Mouse (Mus musculus) bone marrow, adult 2 months (tissue): ENCODE measurements around the gene Junb. TPM values are rescaled to one million over a fixed set of nuclear protein-coding genes. Genes with fewer than 3 reads are reported as not detected.
A peak's percentile ranks its signal among the peaks of the same experiment; 100 is the strongest.

Source experiments
- H3K27ac ChIP-seq: fragments of 200-500 bp; 2 replicates; pipeline ENCODE4 v1.5.1; 2012; ENCODE audit warnings: low read depth, mild to moderate bottlenecking, control low read depth, inconsistent platforms, low read length; ENCODE audit not compliant: control insufficient read depth, poor library complexity, insufficient read depth
- H3K4me1 ChIP-seq: fragments of 200-500 bp; 2 replicates; pipeline ENCODE4 v1.6.1; 2011; ENCODE audit warnings: low read length; ENCODE audit not compliant: control insufficient read depth, insufficient read depth
- H3K4me3 ChIP-seq: fragments of 200-500 bp; replicated peaks from 2 replicates; pipeline ENCODE3; 2011; ENCODE audit warnings: mild to moderate bottlenecking, low read depth, low read length, control low read depth; ENCODE audit not compliant: control insufficient read depth
- CTCF ChIP-seq: fragments of 200-500 bp; IDR thresholded peaks from 2 replicates; pipeline ENCODE4 v1.5.1; 2011; ENCODE audit warnings: low read length, control low read depth; ENCODE audit not compliant: control insufficient read depth, insufficient read depth
- POLR2A ChIP-seq: fragments of 200-500 bp; IDR thresholded peaks from 2 replicates; pipeline ENCODE4 v1.6.1; 2011; ENCODE audit warnings: low read depth, mild to moderate bottlenecking, control low read depth, low read length, borderline replicate concordance; ENCODE audit not compliant: control insufficient read depth
- WGBS: fragments of 180-500 bp; shearing (Covaris S2); methylation state at CpG from one replicate; pipeline ENCODE4 v1.1.7; 2018; 5-methylcytosine and 5-hydroxymethylcytosine counted together
- polyA plus RNA-seq: library from polyadenylated mRNA; stranded (reverse); fragments of >200 nt; gene quantifications from 2 replicates; pipeline ENCODE4 v1.2.4, GENCODE M21; 2011; ENCODE audit warnings: low replicate concordance; ENCODE audit not compliant: missing spikeins, insufficient read depth, insufficient read length

Gene Junb
- polyA plus RNA-seq, 1 experiment = 18.4 TPM

DNA sequence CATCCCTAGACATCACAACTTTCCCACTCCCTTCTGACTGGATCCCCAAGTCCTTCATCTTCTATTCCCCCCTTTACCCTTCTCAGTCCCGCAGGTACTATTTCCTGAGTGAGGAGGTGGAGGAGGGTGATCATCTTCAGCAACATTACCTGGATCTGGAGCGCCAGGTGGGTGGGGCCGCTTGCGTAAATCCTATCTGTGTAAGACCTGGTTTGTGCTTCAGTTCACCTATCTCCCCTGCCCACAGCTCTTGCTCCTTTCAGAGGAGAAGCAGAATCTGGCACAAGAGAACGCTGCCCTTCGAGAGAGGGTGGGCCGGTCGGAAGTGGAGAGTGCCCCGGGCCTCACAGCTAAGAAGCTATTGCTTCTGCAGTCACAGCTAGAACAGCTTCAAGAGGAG lies 15.9 kb upstream of the Junb start:
- Histone ChIP-seq H3K4me3 (no peak overlapping the region), H3K4me1 (peaks cover 4% of the 10 kb centered on the region), H3K27ac (no peak overlapping the region)
- no peak for TF ChIP-seq CTCF
- no peak for TF ChIP-seq POLR2A
- WGBS = 91% methylated on average over 9 of the region's 9 CpGs

- peak; percentile 5; the same call in 1 of the 2 replicates for TF ChIP-seq POLR2A
- no peak for TF ChIP-seq CTCF
- Histone ChIP-seq H3K4me3 (peak overlapping the region; percentile 61), H3K27ac (peak overlapping the region; percentile 5; the same call in 1 of the 2 replicates), H3K4me1 (peaks cover 4% of the 10 kb centered on the region)
- 4% methylated on average over 15 of the region's 15 CpGs for WGBS
Measured at GRCm38 (mm10) chr8:84990836-84991235, 12.3 kb upstream of the Junb start.

- peaks cover 4% of the 10 kb centered on the region for H3K4me1 ChIP-seq
- peak within 1 kb of the TSS; percentile 46 for H3K27ac ChIP-seq
- peak within 1 kb of the TSS; percentile 61 for H3K4me3 ChIP-seq
- TF ChIP-seq CTCF = peak; percentile 99
- TF ChIP-seq POLR2A = peak; percentile 61; the same call in 1 of the 2 replicates
- under 1% methylated on average over 28 of the region's 28 CpGs for WGBS
Measured at GRCm38 (mm10) chr8:84990349-84990748, 11.8 kb upstream of the Junb start, which contains the start of gene Hook2. Gene Hook2 (plus strand): TSS chr8:84990603.

- under 1% methylated on average over 15 of the region's 15 CpGs for WGBS
- peak overlapping the region; percentile 46; the same call in 1 of the 2 replicates for H3K27ac ChIP-seq
- peak overlapping the region; percentile 25 for H3K4me3 ChIP-seq
- TF ChIP-seq POLR2A (peak; percentile 26; the same call in 1 of the 2 replicates), CTCF (peak; percentile 93)
- H3K4me1 ChIP-seq = peaks cover 4% of the 10 kb centered on the region
Measured at GRCm38 (mm10) chr8:84989810-84990209, 11.3 kb upstream of the Junb start.

DNA sequence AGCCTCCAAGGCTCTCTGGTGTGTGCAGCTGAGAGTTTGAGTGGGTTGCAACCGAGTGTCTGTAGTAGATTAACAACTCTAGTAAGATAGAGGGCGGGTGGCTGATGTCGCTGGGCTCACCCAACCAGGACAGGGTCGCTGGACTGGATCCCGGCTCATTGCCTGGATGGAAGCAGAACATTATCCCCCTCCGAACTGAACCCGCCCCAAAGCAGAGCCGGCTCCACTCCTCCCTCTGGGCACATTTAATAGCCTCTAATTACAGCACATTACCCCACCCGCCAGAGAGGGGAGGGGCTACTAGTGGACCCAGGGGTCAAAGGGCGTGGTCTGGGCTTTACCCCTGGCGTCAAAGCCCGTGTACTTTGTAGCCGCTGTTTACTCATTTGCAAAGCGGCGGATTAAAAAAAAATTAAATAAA lies 10.8 kb upstream of the Junb start:
- Histone ChIP-seq H3K4me3 (no peak overlapping the region), H3K27ac (peak overlapping the region; percentile 12; the same call in 1 of the 2 replicates), H3K4me1 (peaks cover 4% of the 10 kb centered on the region)
- no peak for TF ChIP-seq CTCF
- TF ChIP-seq POLR2A = no peak
- WGBS = 25% methylated on average over 15 of the region's 15 CpGs

DNA sequence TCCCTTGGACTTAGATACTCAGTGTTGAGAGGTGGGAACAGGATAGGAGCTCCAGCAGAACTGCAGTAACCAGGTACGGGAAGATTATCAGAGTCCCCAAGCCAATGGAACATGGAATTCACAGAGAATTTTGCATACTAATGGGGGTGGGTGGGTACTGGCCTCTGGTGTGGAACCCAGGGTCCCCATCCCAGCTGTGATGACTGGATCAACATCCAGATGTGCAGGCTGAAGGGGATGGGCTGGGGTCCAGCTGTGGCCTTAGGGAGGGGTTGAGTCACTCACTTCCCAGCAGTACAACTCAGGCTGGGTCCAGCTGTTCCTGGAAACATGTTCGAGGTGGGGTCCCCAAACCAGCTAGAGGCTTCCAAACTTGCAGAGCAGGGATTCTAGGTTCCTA lies 9.4 kb upstream of the Junb start:
- Histone ChIP-seq H3K27ac (no peak overlapping the region), H3K4me1 (peaks cover 6% of the 10 kb centered on the region)
- 86% methylated on average over 2 of the region's 2 CpGs for WGBS

GRCm38 (mm10) chr8:84987388-84987787 lies 8.9 kb upstream of the Junb start:
- H3K4me3 ChIP-seq = no peak overlapping the region
- WGBS = 72% methylated on average over 5 of the region's 5 CpGs
- no peak for TF ChIP-seq CTCF
- no peak for TF ChIP-seq POLR2A
- no peak overlapping the region for H3K27ac ChIP-seq
- peaks cover 11% of the 10 kb centered on the region for H3K4me1 ChIP-seq

More for the DNA sequence above, 9.4 kb upstream of the Junb start:
- no peak overlapping the region for H3K4me3 ChIP-seq
- TF ChIP-seq CTCF (no peak), POLR2A (no peak)

- peaks cover 15% of the 10 kb centered on the region for H3K4me1 ChIP-seq
- peak overlapping the region; percentile 64 for H3K4me3 ChIP-seq
- WGBS = 24% methylated on average over 8 of the region's 8 CpGs
Measured at GRCm38 (mm10) chr8:84986379-84986945, 7.9 kb upstream of the Junb start.

GRCm38 (mm10) chr8:84985684-84986378 lies 7.3 kb upstream of the Junb start:
- Histone ChIP-seq H3K4me3 (peak overlapping the region; percentile 64), H3K4me1 (peaks cover 18% of the 10 kb centered on the region), H3K27ac (peak overlapping the region; percentile 88)
- TF ChIP-seq CTCF = no peak; the same call in 1 of the 2 replicates
- TF ChIP-seq POLR2A = peak; percentile 48; the same call in 1 of the 2 replicates
- under 1% methylated on average over 53 of the region's 53 CpGs for WGBS

More at GRCm38 (mm10) chr8:84986379-84986945, 7.9 kb upstream of the Junb start:
- TF ChIP-seq POLR2A (no peak), CTCF (no peak)
- peak overlapping the region; percentile 88 for H3K27ac ChIP-seq
